Mouse (Mus musculus): ENCODE results near the gene Aoah. TPM values are rescaled to one million over a fixed set of nuclear protein-coding genes. Genes with fewer than 3 reads are reported as not detected.

Aoah gene
- polyA plus RNA-seq (2015; fragmentation: Nextera tagmentation; extraction: Ambion mirVana) = 0.57 and 0.91 TPM in 2 replicates

DNA sequence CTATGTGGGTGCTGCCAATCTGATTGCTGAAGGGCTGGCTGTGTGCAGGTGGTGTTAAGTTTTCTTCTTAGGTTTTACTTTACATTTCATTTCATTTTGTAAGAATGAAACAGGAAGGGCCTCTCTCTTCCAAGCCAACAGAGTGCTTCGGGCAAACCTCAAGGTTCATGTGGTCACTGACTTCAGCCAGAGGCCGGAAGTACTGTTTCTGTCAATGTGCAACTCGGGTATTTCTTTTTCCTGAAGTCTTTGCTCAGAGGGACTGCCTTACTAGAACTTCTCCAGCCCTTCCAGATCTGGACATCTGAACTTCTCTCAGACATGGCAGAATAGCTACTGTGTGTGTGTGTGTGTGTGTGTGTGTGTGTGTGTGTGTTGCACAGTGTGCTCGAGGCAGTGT lies at the start of gene Aoah:
Aoah (plus strand) TSS at position 213 of the 400 bp plus-strand sequence.
- ATAC-seq (ENCODE audit: low FRiP score) = no peak
- H3K27ac ChIP-seq = no peak within 1 kb of the TSS
- no peak within 1 kb of the TSS for H3K4me3 ChIP-seq
- no peak within 1 kb of the TSS for H3K4me2 ChIP-seq
- H3K4me1 ChIP-seq (replicated peaks) = no peaks in the 10 kb centered on the region
- 77% methylated on average over 4 of the region's 4 CpGs for WGBS
- no peaks in the 10 kb centered on the region for H3K27me3 ChIP-seq
- no peak within 1 kb of the TSS for H3K9ac ChIP-seq
- H3K36me3 ChIP-seq = no peaks in the 10 kb centered on the region
- no peaks in the 10 kb centered on the region for H3K9me3 ChIP-seq

DNA sequence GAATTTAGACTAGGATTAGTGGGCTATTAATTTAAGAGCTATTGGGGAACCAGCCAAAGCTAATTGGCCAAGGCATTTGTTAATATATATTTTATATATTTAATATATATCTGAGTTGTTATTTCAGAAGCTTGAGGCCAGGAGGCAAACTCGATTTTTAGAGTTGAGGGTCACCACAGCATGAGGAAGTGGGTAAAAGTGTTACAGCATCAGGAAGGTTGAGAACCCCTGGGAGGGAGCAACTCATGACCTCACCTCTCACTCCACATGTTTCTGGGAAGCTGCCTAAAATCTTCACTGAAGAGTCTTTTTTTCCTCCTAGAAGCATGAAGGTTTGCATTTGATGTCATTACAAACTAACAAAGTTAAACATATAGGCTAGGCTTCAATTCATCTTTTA lies 39.1 kb upstream of the Aoah start:
- Histone ChIP-seq H3K27ac (no peak overlapping the region), H3K9me3 (no peaks in the 10 kb centered on the region), H3K4me3 (no peak overlapping the region), H3K4me2 (no peak overlapping the region), H3K4me1 (replicated peaks) (no peaks in the 10 kb centered on the region), H3K27me3 (no peaks in the 10 kb centered on the region), H3K9ac (no peak overlapping the region), H3K36me3 (no peaks in the 10 kb centered on the region)
- WGBS = 73% methylated on average over 1 of the region's 1 CpGs
- no peak for ATAC-seq (ENCODE audit: low FRiP score)

DNA sequence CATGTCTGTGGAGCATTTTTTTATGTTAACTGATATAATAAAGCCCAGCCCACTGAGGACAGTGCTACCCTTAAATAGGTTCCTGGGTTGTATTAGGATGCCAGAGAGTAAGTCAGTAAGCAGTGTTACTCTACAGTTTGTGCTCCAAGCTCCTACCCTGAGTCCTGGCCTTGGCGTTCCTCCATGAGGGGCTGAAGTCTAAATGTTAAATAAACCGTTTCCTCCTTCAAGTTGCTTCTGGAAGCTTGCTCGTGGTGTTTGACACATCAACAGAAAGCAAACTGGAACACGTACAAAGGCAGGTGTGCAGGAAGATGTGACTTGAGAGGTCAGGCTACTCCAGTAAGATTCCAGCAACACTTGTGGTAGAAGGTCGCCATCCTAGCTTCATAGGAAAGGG lies 10.3 kb upstream of the Aoah start:
- ATAC-seq (ENCODE audit: low FRiP score) = no peak
- Histone ChIP-seq H3K9me3 (no peaks in the 10 kb centered on the region), H3K9ac (no peak overlapping the region), H3K27ac (no peak overlapping the region), H3K4me3 (no peak overlapping the region), H3K4me2 (no peak overlapping the region), H3K36me3 (no peaks in the 10 kb centered on the region), H3K27me3 (no peaks in the 10 kb centered on the region), H3K4me1 (replicated peaks) (no peaks in the 10 kb centered on the region)
- WGBS = 86% methylated on average over 5 of the region's 5 CpGs

DNA sequence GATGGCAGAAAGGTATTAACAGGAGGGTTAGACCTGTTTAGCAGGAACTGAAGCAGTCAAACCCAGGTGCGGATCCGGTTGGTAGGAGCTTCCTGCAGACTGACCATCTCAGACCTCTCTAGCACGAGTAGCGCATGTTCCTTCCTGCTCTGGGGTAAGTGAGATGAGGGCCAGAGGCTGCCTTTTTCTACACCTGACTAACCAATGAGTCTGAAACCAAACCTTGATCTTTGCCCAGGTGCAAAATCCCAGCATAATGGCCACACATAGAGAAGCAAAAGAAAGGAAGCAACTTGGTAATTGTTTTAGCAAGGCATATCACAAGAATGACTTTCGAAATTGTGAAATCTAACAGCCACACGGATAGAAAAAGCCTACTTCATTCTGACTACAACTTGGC lies 9.9 kb upstream of the Aoah start:
- Histone ChIP-seq H3K9me3 (no peaks in the 10 kb centered on the region), H3K27me3 (no peaks in the 10 kb centered on the region), H3K4me2 (no peak overlapping the region), H3K4me1 (replicated peaks) (no peaks in the 10 kb centered on the region), H3K27ac (no peak overlapping the region), H3K36me3 (no peaks in the 10 kb centered on the region), H3K4me3 (no peak overlapping the region), H3K9ac (no peak overlapping the region)
- no peak for ATAC-seq (ENCODE audit: low FRiP score)
- 91% methylated on average over 6 of the region's 6 CpGs for WGBS

DNA sequence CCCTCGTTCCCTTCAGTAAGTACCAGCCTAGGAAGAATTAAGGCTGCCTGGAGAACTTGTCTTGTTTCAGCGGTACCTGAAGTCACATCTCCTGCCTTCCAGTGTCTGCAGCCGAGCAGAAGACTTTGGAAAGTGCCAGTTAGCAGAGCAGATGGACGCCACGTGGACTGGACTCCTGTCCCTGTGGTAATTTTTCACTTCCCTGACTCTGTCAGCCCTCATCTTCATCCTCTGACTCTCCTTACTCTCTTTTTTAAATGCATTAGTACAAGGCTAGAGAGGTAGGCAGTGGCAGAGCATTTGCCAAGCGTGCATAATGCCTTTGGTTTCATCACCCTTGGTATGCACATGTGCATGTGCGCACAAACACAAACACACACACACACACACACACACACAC lies 8.0 kb upstream of the Aoah start:
- H3K4me3 ChIP-seq = no peak overlapping the region
- no peak overlapping the region for H3K4me2 ChIP-seq
- no peak overlapping the region for H3K27ac ChIP-seq
- no peaks in the 10 kb centered on the region for H3K9me3 ChIP-seq
- WGBS = 82% methylated on average over 7 of the region's 7 CpGs
- no peak overlapping the region for H3K9ac ChIP-seq
- H3K4me1 ChIP-seq (replicated peaks) = no peaks in the 10 kb centered on the region
- H3K36me3 ChIP-seq = no peaks in the 10 kb centered on the region
- no peak for ATAC-seq (ENCODE audit: low FRiP score)
- H3K27me3 ChIP-seq = no peaks in the 10 kb centered on the region

DNA sequence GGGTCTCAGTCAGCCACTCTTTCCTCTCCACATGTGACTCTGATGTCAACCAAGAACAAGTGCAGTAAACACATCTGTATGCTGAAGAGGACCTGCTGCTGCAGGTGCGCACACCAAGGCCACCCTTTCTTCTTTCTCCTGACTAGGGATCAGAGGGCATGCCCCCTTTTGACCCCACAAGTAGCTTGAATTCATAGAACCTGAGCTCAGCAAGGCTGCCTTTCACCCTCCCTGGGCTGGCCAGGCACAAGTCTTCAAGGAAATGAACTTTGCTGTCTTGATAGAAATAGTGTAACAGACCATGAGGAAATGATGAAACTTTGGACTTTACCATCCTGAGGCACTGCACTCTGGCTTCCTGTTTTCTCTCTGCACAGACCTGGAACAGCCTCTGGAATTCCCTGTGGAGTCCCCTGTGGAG lies 7.1 kb upstream of the Aoah start:
- no peak for ATAC-seq (ENCODE audit: low FRiP score)
- Histone ChIP-seq H3K4me1 (replicated peaks) (no peaks in the 10 kb centered on the region), H3K4me2 (no peak overlapping the region), H3K9ac (no peak overlapping the region), H3K27me3 (no peaks in the 10 kb centered on the region), H3K36me3 (no peaks in the 10 kb centered on the region), H3K9me3 (no peaks in the 10 kb centered on the region), H3K27ac (no peak overlapping the region), H3K4me3 (no peak overlapping the region)
- WGBS = 66% methylated on average over 1 of the region's 1 CpGs

DNA sequence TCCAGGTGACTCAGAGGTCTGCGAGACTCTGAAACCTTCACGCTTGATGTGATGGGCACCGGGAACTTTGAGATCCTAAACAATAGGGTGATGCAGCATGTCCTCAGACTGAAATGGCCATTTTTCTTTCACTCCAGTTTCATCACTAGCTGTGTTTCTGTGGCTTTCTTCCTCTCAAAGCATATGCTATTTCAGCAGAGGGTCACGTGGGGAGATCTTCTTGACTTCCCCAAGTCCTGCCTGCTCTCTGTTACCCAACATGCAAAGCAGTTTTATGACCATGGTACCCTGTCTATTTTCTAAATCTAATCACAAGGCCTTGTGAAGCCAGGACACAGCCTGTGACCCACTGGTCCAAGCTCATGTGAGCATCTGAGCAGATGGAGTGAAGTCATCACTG lies 6.0 kb upstream of the Aoah start:
- Histone ChIP-seq H3K9me3 (no peaks in the 10 kb centered on the region), H3K9ac (no peak overlapping the region), H3K4me3 (no peak overlapping the region), H3K4me2 (no peak overlapping the region), H3K27me3 (no peaks in the 10 kb centered on the region), H3K4me1 (replicated peaks) (no peaks in the 10 kb centered on the region), H3K36me3 (no peaks in the 10 kb centered on the region), H3K27ac (no peak overlapping the region)
- ATAC-seq (ENCODE audit: low FRiP score) = no peak
- WGBS = 88% methylated on average over 4 of the region's 4 CpGs

DNA sequence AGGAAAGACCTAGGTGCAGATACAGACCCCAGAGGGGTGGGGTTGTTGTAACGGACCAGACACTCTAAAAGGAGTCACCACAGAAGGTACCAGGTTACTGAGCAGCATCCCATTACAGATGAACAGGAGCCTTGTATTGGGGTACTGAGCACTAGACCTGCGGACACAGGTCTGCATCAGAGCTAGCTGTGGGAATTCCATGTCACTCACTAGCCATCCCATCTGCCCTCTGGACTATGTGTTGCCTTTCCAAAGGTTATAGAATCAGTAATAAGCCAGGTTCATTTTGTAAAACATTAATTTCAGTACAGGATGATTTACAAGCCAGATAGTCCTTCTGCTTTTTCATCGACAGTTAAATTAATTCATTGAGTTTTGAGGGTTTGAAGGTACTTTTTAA lies 2.7 kb downstream of the Aoah start:
- Histone ChIP-seq H3K4me1 (replicated peaks) (no peaks in the 10 kb centered on the region), H3K9me3 (no peaks in the 10 kb centered on the region), H3K36me3 (no peaks in the 10 kb centered on the region), H3K9ac (no peak overlapping the region), H3K4me3 (no peak overlapping the region), H3K4me2 (no peak overlapping the region), H3K27ac (no peak overlapping the region), H3K27me3 (no peaks in the 10 kb centered on the region)
- no peak for ATAC-seq (ENCODE audit: low FRiP score)
- 92% methylated on average over 3 of the region's 3 CpGs for WGBS

DNA sequence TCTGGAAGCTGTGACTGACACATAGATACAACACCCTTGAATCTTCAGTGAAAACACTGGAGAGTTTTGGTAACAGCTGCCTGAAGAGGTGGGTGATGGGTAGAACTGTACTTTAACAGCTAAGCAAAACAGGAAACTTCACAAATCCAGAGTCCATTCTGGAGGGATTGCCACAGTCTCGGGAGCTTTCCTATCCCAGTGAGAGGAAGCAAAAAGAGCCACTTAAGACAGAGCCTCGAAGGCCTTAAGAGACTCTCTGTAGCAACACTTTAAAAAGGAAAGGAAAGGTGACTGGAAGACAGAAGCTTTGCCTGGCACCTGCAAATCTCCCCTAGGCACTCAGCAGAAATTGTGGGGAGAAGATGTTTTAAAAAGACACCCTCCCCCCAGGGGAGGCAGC lies 4.6 kb downstream of the Aoah start:
- Histone ChIP-seq H3K27ac (no peak overlapping the region), H3K9me3 (no peaks in the 10 kb centered on the region), H3K9ac (no peak overlapping the region), H3K27me3 (no peaks in the 10 kb centered on the region), H3K4me1 (replicated peaks) (no peaks in the 10 kb centered on the region), H3K4me2 (no peak overlapping the region), H3K4me3 (no peak overlapping the region), H3K36me3 (no peaks in the 10 kb centered on the region)
- ATAC-seq (ENCODE audit: low FRiP score) = no peak
- 60% methylated on average over 2 of the region's 2 CpGs for WGBS

DNA sequence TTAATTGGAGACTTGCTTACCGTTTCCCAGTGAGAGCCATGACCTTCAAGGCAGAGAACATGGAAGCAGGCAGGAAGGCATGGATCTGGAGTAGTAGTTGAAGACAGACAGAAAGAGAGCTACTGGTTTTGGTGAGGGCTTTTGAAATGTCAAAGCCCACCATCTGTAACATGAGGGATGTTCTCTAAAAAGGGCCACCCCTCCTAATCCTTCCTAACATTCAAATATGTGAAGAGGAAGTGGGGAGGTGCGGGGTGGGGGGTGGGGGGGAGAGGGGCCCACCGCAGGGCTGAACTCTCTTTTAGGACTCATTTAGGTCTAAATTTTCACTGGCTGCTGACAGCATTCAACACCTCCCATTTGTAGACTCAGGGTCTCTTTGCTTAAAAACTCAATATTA lies 5.9 kb downstream of the Aoah start:
- Histone ChIP-seq H3K27me3 (no peaks in the 10 kb centered on the region), H3K9me3 (no peaks in the 10 kb centered on the region), H3K4me3 (no peak overlapping the region), H3K36me3 (no peaks in the 10 kb centered on the region), H3K4me1 (replicated peaks) (no peaks in the 10 kb centered on the region), H3K27ac (no peak overlapping the region), H3K9ac (no peak overlapping the region), H3K4me2 (no peak overlapping the region)
- ATAC-seq (ENCODE audit: low FRiP score) = no peak
- WGBS = 76% methylated on average over 3 of the region's 3 CpGs

DNA sequence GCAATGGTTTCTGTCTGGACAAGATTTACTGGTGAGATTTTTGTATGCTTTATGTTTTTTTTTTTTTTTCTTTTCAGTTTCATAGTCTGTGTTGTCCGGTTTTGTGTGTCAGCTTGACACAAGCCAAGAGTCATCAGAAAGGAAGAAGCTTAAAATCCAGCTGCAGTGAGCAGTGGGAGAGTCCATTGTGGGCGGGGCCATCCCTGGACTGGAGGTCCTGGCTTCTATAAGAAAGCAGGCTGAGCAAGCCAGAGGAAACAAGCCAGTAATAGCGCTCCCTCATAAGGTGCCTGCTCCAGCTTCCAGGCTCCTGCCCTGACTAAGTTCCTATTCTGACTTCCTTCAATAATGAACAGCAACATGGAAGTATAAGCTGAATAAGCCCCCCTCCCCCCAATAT lies 6.7 kb downstream of the Aoah start:
- 66% methylated on average over 3 of the region's 3 CpGs for WGBS
- ATAC-seq (ENCODE audit: low FRiP score) = no peak

DNA sequence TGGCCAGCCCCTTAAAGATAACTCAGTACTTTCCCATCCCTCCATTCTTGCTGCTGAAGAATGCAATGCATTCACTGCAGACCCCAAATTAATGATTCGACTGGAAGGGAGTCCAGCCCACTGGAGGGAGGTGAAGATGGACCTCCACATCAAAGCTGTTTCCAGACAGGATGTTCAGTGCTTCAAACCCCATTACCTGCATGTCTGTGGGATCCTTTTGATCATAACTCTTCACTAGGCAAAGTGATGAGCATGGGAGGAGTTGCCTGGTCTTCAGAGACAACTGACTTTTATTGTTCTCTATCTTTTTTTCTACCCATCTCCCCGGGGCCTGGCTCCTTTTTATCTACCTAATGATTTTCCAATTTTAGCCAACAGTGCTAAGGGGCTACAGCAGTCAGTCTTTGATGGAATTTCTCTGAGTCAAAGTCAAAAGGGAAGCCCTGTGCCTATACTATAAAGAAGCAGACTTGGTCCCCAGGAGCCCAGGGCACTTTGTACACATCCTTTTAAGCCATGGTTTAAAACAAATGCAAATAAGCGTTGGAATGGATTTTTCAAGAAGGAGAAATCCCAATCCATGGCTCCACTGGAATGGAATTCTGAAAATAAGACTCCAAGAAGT lies 18.0 kb downstream of the Aoah start:
- H3K9me3 ChIP-seq = no peaks in the 10 kb centered on the region
- WGBS = 76% methylated on average over 3 of the region's 3 CpGs
- no peaks in the 10 kb centered on the region for H3K27me3 ChIP-seq
- no peak overlapping the region for H3K27ac ChIP-seq
- no peak overlapping the region for H3K9ac ChIP-seq
- no peak for ATAC-seq (ENCODE audit: low FRiP score)
- no peak overlapping the region for H3K4me2 ChIP-seq
- no peaks in the 10 kb centered on the region for H3K4me1 ChIP-seq (replicated peaks)
- H3K4me3 ChIP-seq = no peak overlapping the region
- H3K36me3 ChIP-seq = no peaks in the 10 kb centered on the region

More for the DNA sequence above, 6.7 kb downstream of the Aoah start:
- Histone ChIP-seq H3K4me3 (no peak overlapping the region), H3K36me3 (no peaks in the 10 kb centered on the region), H3K4me1 (replicated peaks) (no peaks in the 10 kb centered on the region), H3K9me3 (no peaks in the 10 kb centered on the region), H3K27ac (no peak overlapping the region), H3K4me2 (no peak overlapping the region), H3K27me3 (no peaks in the 10 kb centered on the region), H3K9ac (no peak overlapping the region)

DNA sequence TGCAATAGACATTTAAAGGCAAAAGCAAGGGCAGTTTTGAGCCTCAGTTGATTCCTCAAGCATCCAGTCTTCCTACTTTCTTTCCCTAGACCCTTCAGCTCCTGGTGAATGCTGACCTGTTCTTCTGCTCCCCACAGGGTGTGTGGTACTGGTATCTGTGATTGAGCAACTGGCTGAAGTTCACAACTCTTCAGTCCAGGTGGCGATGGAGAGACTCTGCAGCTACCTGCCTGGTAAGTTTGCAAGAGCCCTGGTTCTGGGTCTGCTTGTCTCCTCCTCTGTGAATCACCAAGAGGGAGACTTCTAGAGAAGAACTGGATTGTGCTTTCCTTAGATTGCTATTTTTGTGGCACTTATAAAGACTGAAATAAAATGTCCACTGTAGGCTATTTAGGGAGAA lies 22.5 kb downstream of the Aoah start:
- no peak overlapping the region for H3K9ac ChIP-seq
- no peak overlapping the region for H3K27ac ChIP-seq
- no peak overlapping the region for H3K4me2 ChIP-seq
- 77% methylated on average over 1 of the region's 1 CpGs for WGBS
- no peaks in the 10 kb centered on the region for H3K9me3 ChIP-seq
- no peaks in the 10 kb centered on the region for H3K36me3 ChIP-seq
- H3K4me3 ChIP-seq = no peak overlapping the region
- ATAC-seq (ENCODE audit: low FRiP score) = no peak
- no peaks in the 10 kb centered on the region for H3K4me1 ChIP-seq (replicated peaks)
- H3K27me3 ChIP-seq = no peaks in the 10 kb centered on the region

All from hindbrain, embryonic 13.5 days (tissue).